Mouse (Mus musculus) liver (tissue): ENCODE data around the gene Rhoh.

Experiments
- DNase-seq: peaks from one replicate; pipeline ENCODE4 v3.0.0-alpha.2; 2020; ENCODE audit warnings: mixed read lengths

The Rhoh gene

DNA sequence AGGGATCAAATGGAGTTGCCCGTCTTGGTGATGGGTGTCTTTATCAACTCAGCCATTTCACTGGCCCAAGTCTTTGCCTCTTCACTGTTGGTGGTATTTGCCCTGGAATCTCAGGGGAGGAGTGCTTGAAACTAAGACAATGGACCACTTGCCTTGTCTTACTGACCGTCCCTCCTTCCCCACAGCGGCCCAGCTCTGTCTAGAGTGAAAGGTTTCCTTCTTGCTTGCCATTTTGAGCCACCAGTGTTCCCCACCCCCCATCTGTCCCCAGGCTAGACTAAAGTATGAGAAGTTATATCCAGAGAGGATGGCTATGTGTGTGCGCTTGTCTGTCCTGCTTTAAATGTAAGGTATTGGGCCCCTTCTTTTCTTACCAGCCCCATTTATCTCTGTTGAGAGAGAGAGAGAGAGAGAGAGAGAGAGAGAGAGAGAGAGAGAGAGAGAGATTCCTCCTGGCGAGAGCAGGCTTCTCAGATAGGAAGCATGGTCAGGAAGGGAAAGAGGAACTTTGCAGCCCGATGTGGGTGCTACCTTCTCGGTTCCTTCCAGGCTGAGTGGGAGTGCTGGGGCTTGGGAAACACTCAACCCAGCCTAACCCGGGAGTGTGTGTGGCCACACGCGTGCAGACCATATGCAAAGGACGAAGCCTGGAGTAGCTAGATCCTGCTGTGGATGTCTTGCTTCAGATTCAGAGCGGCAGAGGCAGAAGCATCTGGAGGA, 572 bp upstream of the Rhoh start:
- no peak for DNase-seq

DNA sequence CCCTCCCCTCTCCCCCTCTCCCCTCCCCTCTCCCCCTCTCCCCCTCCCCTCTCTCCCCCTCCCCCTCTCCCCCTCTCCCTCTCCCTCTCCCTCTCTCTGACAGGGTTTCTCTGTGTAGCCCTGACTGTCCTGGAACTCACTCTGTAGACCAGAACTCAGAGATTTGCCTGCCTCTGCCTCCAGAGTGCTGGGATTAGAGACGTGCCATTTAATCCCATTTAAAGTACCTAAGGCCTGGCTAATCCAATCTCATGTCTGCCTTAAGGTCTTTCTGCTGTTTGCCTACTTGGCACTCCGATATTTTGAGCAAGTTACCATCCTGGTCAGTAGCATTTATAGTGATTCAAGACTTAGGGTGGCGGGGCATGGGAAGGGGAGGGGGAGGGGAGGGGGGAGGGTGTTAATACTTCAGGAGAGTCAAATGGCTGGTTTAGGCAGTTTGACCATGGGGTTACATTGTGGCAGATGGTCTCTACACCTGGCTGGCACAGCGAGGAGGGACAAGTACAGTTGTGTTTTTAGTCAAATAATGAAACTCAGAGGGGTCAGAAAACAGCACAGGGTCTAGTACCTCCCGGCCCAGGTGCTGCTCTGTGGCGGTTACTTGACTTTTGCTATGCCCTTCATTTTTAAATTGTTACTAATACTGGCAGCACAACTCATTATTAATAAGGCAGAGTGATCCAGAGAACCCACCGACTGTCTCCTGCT, 1.4 kb downstream of the Rhoh start:
- DNase-seq = no peak

DNA sequence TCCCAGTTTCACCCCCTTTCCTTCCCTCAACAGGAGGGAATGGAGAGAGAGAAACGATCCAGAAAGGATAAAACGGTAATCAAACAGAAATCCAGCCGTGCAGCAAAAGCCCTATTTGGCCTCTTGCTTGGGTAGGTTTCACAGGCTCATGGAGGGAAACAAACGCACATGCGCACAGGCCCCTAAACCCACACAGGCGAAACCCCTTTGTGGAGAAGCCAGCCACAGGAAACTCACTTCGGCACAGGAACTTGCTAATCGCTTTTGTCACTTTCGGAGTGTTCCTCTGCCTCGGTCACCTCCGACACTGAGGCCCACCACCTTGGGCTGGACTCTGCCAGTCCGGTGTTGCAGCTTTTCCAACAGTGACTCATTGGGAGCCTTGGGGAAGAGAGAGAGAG, 2.3 kb downstream of the Rhoh start:
- peak; percentile 50 for DNase-seq

DNA sequence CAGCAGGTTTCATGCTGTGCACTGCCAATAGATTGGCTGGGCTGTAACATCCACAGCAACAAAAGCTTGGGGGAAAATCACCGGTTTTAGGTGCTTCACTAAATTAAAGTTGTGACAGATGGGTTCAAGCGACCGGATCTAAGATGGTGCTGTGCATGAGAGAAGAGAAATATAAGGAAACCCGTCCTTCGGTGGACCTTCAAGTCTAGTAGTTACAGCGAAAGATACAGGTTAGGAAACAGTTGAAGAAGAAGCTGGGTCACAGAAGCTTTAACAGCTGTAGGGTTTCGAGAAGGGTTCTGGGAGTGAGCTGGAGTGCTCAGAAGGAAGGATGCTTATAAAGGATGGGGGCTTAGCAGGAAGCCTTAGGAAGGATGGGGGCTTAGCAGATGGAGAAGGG, 3.5 kb downstream of the Rhoh start:
- no peak for DNase-seq

DNA sequence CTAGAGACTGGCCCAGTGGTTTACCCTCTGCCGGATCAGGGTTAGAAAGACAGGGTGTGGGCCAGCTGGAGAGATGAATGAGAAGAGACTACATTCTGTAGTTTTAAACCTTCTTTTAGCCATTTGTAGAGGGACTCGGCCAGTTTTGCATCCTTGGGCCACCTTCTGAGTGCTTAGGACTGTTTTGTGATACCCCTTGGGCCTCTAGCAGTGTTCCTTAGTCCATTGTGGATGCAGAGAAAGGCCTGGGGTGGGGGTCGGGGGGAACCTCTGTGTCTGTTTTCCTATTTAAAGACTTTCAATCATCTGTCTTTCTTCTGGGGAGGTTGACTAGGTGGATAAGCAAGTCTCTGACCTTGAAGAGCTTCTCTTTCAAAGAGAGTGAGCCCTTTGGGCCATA, 3.9 kb downstream of the Rhoh start:
- no peak for DNase-seq

DNA sequence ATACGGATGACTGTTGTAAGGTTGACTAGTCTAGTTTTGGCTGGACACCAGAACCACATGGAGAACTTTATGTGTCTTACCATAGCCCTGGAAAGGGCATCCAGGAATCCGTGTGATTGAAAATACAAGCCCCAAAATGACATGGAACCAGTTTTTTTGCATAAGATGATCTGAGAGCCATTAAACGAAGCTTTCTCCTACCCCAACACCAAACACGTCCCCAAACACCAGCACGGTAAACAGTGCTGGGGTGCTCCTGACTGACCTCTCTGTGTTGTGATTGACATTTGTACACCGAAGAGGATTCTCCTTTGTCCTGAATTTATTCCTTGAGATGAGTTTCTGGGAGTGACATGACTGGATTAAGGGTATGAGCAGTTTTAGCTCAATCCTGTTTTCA, 5.6 kb downstream of the Rhoh start:
- no peak for DNase-seq

DNA sequence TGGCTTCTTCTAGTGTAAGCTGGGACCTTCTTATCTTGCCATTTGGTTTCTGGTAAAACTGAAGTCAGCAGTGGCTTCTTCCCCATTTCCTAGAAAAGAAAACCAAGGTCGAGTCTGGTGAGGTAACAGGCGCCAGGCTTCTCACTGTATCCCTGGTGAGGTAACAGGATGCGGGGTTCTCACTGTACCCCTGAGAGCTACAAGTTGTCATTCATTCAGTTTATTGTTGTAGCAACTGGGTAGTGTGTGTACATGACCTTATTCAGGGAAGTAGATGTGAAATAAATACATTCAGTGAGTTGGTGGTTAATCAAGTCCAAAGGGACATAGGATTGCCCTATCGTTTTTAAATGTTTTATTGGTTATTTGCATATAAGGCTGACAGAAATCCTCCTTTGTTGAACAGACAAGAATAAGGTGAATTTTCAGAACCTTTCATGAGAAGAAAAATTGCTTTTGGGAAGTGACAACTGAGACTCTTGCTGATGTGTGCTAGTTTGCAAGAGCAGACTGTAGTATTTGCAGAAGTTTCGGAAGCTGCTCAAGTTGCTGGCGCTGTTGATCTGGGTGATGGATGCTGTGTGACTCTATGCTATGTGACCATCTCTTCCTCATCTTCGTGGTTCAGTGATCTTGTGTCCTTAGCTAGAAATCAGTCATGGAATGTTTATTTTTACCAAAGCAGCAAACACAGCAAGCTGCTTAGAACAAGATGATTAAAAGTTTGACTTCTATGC, 6.5 kb downstream of the Rhoh start:
- no peak for DNase-seq

DNA sequence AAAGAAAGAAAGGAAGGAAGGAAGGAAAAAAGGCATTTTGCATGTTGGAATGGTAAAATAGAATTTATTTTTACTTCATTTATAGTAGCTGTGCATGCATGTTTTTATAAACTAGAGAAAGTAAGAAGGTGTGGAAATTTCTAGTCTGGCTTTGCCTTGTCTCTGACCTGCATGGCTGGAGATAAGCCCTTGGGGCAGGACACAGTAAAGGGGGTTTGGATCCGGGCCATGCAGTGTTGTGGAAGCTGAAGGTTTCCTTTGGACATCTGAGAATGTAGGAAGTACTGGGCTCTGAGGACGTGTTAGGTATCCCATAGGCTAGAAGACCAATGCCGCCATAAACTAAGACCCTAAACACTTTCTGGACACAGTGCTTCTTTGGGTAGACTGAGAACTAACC, 7.4 kb downstream of the Rhoh start:
- DNase-seq = no peak

DNA sequence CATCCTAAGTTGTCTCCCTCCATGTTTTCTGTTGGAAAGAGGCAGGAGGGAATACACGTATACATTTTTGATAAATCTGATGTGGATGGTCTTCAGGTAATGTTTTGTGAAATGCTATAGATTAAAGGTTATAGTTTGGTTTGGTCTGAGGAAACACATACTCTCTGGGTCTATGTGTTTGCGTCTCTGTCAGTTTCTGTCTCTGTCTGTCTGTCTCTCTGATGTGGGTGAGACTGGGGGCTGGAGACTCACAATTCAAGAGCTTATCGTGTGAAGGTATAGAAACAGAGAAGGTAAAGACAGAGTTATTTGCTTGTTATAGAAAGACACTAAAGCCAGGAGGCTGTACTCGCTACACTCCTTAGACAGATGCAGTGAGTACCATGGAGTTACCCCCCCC, 8.6 kb downstream of the Rhoh start:
- DNase-seq = no peak

DNA sequence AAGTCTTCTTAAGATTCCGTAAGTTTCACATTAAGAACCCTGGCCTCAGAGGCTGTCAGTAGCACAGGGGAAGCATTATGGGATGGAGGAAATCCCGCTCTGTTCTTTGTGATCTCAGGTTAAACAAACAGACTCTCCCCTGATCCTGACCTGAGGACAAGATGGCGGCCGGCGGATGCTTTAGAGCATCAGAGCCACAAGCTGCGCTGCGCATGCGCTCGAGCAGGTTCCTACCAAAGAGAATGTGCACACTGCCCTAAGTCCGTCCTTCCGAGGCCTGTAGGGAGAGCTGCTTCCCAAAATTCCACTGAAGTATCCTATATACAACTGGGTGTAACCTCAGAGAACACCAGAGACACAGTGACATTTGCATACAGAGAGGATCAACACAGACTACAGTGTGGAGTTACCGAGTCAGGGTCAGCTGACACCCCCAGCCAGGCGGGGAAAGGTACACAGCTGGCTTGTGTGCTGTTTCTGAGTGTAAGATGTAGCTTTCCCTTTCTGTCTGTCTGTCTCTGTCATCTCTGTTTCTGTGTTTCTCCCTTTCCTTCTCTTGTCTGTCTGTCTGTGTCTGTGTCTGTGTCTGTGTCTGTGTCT, 10.4 kb downstream of the Rhoh start:
- DNase-seq = no peak

DNA sequence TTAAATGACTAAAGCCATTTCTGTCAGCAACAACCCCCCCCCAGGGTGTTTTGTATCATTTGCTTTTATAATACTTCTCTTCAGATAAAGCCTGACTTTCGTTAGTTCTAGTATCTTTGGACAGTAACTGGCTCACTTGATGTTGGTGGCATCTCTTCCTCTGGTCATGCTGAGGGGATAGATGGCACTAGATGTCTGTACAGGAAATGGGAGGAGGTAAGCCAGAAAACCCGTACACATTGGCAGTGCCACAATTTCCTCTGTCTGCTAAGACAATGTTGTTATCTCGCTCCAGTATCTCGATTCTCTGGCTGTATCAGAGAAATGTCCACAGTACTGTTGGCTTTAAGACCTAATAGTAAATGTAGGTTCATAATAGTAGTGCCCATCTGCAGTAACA, 12.2 kb downstream of the Rhoh start:
- no peak for DNase-seq

DNA sequence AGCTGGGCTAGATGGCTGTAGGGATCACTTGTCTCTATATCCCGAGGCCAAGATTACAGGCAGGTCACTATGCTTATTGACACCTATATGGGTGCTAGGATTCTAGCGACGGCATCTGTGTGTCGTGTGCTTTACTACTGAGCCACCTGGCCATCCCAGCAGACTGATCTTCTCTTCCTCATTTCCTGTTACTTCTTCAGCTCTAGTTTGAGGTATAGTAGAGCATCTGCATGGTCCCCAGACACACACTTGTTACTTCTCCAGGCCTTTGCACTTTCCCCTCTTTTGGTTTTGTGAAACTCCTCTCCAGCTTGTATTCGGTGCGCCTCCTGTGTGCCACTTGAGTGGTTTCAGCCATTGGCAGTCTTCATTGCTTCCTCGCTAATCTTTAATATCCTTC, 14.3 kb downstream of the Rhoh start:
- DNase-seq = no peak

DNA sequence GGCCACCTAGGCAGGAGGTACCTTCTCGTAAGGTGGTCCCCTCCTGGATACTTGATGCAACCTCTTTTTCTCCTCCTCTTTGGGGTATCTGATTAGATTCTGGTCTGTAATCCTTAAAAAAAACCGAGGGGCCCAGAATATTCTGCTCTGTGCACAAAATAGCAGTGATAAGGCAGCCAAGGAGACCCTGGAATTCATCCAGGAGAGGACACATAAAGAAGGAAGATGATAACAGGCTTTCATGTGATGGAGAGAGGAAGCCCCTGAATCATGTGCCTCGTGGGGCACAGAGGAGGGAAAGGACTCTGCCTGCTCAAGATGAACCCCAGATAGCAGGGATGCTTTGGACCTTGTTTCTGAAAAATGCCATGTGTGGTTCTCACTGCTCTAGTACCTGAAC, 17.4 kb downstream of the Rhoh start:
- DNase-seq = no peak

DNA sequence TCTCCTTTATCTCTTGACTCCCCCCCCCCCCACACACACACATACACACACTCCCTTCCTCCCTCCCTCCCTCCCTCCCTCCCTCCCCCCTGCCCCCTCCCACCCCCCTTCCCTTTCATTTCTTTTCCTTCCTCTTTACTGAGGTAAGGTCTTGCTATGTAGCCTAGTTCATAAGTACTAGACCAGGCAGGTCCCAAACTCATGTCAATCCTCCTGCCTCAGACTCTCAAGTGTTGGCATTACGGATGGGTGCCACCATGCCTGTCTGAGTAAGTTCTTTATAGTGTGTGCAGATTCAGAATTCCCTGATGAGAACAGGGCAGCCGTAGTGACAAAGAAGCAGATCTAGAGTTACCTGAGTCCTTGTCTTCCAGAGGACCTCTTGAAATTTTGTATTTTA, 20.2 kb downstream of the Rhoh start:
- no peak for DNase-seq

DNA sequence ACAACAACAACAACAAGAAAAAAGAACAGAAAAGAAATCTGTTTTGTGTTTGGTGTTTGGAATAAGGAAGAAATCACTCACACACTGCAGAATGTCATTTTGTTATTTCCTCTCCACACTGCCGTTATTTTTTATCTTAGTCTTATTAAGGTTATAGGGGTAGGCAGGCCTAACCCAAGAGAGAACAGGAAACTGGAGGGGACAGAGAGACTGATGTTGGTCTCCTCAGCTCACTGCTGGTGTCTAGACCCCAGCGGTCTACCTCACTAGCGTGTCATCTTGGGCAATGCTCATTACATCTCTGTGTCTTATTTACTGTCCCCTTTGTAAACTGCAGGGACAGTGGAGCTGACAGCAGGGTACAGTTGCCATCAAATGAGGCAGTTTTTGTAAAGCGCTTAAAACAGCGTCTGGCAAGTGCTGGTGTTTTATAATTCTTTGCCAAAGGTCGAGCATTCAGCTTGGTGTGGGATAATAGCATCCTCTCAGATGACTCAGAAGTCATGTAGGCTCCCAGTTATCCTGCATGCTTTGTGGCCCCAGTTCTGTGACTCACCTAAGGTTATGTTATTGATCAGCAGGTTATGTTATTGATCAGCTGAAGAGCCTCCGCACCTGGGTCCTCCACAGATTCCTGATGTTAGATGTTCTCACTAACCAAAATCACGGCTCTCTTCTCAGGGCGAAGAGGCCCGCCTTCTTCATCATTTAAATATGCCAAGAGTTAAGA, 21.6 kb downstream of the Rhoh start:
- DNase-seq = no peak

DNA sequence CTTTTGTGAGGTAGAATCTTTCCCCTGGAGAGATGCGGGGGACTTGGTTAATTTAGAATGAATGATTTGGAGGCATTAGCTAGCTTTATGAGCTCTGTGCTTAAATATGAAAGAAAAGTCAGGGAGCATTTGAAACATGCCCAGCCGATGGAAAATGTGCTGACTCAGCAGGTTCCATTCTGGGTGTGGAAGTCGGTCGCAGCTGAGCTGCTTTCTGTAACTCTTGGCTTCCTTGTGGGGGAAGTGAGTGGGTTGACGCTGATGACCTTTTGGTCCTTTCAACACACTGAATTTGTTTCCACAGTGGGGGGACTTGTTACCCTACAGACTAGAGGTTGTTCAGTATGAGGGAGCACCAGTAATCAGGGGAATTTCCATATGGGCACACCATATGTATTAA, 22.3 kb downstream of the Rhoh start:
- DNase-seq = peak; percentile 30

DNA sequence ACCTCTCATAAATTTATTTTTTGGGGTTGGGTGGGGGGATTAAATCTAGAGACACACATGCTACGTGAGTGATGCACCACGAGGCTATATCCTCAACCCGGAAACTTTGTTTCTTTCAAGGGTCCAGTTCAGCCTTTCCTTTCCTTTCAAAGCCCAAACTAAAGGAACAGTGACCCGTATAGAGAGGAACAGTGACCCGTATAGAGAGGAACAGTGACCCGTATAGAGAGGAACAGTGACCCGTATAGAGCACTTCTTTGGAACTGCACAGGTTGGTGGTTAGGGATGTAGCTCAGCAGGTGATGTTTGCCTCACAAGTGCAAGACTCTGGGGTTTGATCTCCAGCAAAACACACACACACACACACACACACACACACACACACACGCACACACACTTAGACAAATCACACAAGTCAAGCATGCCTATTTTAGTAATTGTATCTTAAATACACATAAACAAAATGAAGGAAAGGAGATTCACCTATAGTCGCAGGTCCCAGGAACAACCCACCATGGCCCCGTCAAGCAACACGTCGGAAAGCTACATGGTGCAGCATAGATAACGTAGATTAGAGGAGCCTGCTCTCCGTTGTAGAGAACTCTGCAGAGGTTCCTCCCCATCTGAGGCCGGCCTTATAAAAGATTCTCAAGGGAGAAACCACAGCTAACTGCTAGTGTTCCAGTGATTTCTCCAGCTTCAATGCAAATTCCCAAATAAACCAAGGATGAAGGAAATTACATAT, 24.9 kb downstream of the Rhoh start:
- DNase-seq = no peak

DNA sequence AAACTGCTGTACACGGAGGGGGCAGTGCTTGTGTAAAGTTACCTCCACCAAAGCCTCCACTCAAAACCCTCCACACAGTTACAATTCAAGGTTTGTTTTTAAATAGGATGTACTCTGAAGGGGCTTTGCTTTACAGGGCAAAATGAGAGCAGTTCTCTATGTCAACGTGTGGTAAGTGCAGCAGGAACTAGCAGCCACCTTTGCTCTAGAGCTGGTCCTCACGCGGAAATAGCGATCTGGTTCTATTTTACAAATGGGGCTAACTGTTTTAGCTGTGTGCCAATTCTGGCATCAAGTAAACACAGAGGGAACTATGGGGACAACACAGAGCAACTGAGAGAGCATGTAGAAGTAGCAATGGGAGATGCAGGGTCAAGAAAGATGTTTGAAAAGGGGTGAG, 27.1 kb downstream of the Rhoh start:
- no peak for DNase-seq

DNA sequence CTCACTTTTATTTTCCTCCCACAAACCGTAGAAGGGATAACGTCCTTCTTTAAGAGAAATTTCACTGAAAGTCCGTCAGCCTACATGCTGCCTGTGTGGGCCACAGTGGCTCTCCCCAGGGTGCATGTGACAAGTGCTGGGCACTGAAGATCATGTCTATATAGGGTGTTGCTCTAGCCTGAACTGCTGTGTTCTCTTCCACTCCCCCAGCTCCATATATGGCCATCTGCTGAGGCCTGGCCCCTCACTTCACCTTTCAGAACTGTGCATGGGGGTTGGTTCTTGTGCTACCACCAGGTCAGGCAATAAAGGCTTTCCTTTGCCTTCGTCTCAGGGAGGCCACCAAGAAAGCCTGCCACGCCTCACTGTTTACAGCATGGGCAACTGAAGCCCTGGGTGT, 28.0 kb downstream of the Rhoh start:
- no peak for DNase-seq

DNA sequence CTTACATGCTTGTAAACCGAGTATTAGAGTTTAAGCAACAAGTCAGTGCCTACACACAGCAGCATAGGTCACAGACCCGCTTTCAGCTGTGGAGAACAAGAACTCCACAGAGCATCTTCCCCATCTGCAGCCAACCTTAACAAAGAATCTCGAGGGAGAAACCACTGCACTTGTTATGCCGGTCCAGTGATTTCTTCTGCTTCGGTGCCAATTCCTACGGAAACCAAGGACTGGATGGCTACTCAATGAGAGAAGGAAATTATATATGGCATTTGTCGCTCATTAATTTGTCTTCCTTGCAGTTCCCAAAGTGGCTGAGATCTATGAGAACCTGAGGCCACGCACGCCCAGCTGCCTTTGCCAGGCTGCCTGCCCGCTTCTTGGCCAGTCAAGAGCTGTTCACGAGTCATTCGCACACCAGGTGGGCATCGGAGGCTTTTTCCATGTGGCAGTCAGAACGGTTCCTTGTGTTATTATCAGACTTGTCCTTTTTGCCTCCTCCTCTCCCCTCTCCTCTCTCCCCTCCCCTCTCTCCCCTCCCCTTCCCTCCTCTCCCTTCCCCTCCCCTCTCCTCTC, 30.3 kb downstream of the Rhoh start:
- DNase-seq = no peak

DNA sequence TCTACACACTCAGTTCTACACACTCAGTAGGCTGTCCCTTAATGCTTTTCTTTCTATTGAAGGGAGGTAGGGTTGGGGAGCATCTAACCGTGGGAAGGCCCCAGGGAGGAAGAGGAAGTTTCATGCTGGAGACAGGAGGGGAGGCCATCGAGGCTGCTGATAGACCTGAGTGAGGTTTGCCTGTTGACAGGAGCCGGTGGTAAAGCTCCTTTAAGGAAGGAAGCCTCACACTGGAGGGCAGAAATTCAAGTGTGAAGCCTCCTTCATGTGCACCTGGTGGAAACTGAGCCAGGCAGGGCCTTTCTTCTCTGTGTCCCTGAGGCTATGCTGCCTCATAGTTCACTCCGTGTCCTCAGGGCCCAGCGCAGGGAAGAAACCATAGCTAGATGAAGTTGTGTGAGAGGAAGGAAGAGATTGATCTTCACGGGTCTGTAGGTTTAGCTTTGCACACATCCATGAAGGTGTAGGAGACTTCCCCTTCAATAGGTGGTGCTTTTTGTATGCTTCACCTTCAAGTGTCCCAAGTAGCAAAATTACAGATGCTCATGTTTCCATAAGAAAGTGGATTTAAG, 34.2 kb downstream of the Rhoh start:
- no peak for DNase-seq

DNA sequence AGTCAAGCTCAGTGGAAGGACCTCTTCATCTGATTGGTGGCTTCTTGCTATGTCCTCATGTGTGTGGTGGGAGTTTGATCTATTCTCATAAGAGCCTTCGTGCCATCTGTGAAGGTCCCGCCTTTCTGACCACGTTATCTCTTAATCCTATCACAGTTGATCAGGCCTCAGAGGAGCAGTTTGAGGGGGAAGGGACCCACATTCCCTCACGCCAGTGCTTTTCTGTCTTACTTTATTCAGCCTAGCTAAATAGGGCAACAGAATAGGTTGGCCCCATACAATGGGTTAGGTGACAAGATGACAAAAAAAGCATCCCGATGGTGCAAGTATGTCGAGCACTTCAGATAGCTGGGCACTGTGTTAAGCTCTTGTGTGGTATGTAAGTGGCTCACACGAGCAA, 34.8 kb downstream of the Rhoh start:
- DNase-seq = no peak
